Mouse (Mus musculus): ENCODE data around the gene F830045P16Rik. TPM values are rescaled to one million over a fixed set of nuclear protein-coding genes. Genes with fewer than 3 reads are reported as not detected.
A peak's percentile ranks its signal among the peaks of the same experiment; 100 is the strongest.

Gene F830045P16Rik
- total RNA-seq (2021) = not detected
- long read RNA-seq, experiment 1 = 0 reads
- long read RNA-seq, experiment 2 = 0 reads

DNA sequence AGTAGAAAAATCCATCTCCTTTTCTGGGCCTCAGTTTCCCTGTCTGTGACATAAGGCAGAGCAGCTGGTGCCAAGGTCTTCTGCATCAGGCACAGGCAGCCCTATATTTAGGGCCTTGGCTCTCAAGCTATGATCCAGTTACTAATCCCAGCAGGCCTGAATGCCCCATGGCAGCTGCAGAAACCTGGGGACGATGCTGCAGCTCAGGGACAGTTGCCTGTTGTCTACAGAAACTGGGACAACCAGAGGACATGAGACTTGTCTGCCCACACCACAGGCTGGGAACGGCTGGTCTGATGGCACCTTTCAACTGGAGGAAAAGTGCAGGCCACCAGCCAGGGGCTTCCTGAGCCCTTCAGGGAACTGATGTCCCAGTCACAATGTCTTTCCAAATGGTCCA is at the start of gene F830045P16Rik:
F830045P16Rik (minus strand) TSS at position 226 of the 400 bp plus-strand sequence.
- no peak for DNase-seq

DNA sequence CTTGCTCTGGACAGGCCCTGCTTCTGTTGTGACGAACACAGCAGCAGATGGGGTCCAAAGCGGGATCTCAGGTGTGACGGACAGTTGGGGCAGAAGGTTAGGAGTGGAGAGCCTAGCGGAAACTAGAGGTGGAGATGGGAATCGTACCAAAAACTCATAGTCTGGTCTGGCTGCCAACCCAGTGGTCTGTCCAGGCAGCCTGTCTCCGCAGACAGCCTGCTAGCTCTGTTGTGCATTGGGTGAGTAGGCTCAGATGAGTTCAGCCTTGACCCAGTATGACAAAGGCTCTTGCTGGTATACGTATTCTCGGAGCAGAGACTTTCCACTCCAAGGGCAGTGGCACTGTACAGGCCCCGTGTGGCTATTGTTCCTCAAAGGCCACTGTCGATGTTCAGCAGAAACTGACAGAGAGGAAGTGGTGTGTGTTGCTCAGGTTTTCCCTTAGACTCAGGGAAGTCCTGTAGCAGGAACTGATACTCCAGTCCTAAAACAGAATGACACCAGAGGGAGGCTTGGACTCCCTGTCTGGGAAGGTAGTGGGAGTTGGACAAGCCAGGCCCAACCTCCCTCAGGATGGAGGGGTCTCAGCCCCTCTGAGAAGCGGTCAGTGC is 49.6 kb upstream of the F830045P16Rik start:
- peak; percentile 46 to 54 for DNase-seq

DNA sequence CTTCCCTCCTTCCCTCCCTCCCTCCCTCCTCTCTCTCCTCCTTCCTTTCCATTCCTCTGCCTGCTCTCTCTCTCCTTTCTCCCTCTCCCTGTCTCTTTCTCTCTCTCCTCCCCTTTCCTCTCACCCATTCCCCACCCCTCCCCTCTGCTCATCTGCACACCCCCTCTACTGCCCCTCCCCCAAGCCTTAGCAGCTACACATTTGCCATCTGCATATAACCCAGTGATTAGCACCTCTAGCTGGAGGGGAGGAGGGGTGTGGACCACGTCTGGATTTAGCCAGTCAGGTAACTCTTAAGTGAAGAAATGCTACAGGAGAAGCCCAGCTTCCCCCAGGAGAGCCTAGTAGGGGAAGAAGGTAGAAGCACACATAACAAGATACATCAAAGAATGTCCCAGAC is 48.5 kb upstream of the F830045P16Rik start:
- DNase-seq = no peak

- peak in 1 of 2 experiments; percentile 43 for DNase-seq
Measured at GRCm38 (mm10) chr2:129582261-129582660, 45.9 kb upstream of the F830045P16Rik start.

DNA sequence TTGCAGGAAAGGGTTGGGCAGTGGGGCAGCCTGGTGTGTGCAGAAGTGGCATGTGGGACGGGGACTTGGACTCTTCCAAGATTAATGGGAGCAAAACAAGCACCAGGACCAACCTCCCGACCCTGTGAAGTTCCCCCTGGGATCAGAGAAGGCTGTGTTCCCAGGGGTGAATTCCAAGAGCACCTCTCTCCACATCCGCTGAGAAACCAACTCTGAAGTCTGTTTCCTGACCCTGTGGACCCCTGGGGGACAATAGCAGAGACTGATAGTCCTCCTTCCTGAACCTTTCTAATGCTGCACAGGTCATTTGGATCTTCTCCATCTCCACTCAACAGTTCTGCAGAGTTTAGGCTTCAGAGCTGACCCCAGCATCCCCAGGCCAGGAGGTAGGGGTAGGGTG is 45.4 kb upstream of the F830045P16Rik start:
- DNase-seq = peak; percentile 48 to 64

DNA sequence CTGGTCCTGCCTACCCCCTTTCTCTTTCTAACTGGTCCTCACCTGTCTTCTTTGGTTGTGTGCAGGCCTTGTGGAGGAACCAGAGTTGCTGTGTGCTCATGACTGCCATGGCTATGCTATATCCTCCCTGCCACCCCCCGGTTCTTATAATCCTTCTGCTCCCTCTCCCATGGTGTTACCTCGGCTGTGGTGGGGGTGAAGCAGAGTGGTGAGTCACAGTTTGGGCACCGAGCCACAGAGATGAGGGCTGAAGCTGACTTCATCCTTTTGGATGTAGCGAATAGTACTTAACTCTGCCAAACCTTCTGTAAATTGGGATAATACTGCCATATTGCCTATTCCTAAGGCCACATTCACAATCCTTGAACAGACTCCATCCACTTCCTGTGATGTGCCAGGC is 44.3 kb upstream of the F830045P16Rik start:
- DNase-seq = peak; percentile 77 to 80

DNA sequence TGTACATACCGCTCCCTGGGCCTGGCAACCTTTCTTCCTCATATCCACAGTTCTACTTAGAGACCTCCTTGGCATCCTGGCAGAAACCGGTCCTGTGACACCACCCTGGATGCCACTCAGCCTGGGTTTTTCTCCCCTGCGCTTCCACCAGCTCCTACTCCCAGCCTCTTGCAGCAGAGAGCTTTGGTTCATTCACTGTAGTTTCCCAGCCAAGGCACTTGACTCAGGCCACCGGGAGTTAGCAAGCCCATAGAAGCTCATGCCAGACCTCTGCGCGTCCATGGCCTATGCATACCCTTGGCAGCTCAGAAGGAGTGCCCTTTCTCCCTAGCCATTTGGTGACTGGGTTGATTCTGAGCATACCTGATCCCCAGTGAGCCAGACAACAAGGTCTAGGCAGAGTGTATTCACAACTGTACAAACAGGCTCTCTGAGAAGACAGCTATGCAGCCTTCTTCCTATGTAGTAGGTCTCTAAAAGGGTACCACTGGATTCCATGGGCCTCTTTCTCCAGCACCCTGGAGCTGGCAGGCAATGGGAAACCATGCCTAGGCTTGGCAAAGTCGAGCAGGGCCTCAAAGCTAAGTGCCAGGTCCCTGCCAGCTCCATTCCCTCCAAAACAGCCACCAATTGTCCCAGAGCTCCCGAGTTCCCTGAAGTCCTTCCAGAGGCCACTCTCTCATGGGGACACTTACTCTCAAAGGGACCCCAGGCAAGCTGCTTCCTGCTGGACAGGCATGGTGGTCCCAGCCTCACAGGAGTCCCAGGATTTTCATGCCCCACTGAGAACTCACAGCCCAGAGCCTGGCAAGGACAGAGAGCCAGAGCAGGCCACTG is 40.4 kb upstream of the F830045P16Rik start:
- no peak for DNase-seq

GRCm38 (mm10) chr2:129575113-129575512 is 38.7 kb upstream of the F830045P16Rik start:
- no peak for DNase-seq

GRCm38 (mm10) chr2:129574395-129575046 is 38.1 kb upstream of the F830045P16Rik start:
- no peak for DNase-seq

GRCm38 (mm10) chr2:129573701-129574273 is 37.4 kb upstream of the F830045P16Rik start:
- DNase-seq = no peak

GRCm38 (mm10) chr2:129569556-129569955 is 33.2 kb upstream of the F830045P16Rik start:
- DNase-seq = no peak

GRCm38 (mm10) chr2:129569120-129569519 is 32.7 kb upstream of the F830045P16Rik start:
- DNase-seq = no peak

- DNase-seq = no peak
Measured at GRCm38 (mm10) chr2:129563944-129564709, 27.7 kb upstream of the F830045P16Rik start.

DNA sequence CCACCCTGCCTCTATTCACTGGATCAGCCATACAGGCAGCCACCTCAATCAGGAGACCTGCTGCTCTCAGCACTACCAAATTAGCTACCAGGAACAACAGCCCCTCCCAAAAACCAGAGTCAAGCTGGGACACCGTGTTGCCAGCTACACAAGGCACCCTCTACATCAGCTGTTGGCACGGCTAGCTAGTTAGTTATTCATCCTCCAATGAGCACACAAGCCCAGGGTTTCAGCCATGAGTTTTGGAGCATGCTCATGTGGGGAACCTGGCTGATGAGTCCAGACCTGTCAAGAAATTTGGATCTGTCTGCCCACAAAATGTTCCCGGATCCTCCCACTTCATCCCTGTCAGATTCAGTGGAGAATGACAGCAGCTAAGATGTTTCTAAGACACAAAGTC is 25.4 kb upstream of the F830045P16Rik start:
- no peak for DNase-seq

DNA sequence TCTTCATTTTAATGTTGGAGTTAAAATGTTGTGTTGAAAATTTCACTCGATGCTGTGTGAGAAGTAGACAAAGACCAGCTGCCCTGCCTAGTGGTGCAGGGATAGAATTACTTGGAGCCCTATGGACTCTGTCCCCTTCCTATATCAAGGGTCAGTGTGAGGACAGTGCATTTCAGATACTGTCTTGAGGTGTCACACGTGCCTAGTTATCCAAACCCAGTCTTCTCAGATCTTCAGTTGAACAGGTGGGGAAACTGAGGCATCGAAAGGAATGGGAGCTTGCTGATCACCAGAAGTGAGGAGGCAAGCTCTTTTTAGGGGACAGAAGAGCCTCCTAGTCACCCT is 22.4 kb upstream of the F830045P16Rik start:
- no peak for DNase-seq

GRCm38 (mm10) chr2:129558008-129558874 is 21.8 kb upstream of the F830045P16Rik start:
- DNase-seq = peak in 1 of 2 experiments; percentile 6

DNA sequence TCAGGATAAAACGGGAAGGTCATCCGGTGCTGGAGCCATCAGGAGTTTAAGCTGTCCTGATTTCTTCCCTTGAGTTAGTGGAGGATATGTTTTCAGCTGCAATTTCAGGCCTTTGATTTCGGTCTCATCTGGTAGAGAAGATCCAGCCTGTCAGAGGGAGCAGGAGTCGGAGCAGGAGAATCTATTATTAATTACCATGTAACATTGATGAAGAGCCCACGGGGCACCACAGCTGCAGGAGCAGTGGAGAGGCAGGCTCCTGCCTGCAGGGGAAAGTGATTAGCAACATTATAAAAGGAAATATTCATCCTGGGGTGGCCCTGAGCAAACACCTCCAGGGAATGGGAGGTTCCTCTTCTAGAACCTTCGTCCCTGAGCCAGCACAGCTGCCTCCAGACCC is 19.7 kb upstream of the F830045P16Rik start:
- DNase-seq = no peak

DNA sequence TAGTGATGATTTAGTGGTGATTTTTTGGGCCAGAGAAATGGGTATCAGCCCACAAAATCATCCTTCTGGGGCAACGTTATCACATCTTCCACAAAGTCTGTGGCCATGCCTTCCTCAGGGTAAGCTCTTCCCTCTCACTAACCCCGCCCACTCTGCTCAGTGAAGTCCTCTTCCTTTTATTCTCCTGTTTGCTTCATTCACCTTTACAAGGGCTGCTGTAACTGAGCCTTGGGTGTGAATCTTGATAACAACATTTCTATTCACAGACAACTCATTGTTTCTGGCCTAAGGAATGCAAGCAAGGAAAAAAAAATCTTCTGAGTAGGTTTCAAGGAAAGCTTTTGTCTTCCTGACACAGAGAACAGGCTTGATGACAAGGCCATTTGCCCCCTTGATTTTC is 14.4 kb upstream of the F830045P16Rik start:
- no peak for DNase-seq

DNA sequence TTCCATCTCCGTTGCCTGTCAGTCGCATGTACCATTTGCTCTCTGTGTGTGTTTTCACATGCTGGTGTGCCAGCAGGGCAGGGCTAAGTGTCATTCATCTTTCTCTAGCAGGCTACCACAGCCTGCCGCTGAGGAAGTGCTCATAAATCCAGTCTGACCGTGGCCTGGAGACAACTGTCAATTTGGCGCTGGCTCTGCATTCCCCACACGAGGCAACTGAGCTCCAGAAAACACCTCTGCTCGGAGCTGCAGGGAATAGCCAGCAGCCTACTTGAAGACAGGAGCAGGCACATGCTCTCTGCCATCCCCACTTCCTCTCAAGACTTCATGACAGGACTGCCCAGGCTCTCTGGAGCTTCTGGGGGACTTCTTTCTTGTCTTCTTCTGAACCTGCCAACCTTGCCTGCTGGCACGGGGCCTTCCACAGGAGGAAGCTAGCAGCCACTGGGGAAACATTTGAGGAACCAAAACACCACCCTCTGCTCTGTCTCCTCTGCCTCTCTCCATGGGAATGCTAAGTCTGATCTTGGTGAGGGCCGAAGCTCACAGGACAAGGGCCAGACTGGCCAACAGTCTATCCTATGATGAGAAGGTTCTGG is 13.2 kb upstream of the F830045P16Rik start:
- no peak for DNase-seq

DNA sequence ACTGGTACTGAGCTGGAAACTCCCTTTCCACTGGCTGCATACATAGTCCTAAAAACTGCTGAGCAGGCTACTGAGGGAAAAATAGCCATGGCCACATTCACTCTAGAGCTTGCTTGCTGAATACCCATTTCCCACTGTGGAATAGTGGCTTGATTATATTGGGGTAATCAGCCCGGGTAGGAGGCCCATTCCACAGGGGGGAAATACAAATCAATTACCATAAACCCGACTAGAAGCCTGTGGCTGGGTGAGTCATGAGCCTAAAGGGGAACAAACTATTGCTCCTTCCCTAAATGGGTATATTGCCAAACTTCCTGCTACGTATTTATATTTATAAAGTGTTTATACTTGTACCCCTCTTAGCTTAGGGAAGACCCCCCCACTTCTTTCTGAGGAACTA is 10.4 kb upstream of the F830045P16Rik start:
- no peak for DNase-seq

All from adrenal gland, postnatal 36 days (tissue).